Mouse (Mus musculus): ENCODE measurements around the gene Gm43738.

DNA sequence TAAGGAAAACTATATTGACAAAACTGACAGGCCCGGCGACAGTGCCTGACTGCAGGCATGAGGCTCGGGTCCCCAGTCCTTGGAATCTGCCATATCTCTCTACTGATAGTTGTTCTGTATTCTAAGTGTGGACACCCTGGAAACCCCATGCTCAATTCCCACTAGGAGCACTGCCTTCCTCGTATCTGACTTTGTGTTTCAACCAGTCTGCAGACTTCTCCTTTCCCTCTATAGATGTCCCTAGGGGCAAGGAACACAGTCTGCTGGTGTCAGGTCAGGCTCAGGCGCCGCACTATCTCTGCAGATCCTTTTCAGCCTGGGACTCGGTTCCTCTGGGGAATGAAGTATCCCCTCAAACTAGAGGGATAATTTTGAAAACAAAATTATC is 32.2 kb upstream of the Gm43738 start:
- TF ChIP-seq CTCF (conservative IDR thresholded peaks at IDR 0.05; ENCODE audit: insufficient read depth, insufficient read length, low read depth, low read length) (no peak), POLR2A (IDR thresholded peaks at IDR 0.05; ENCODE audit: low read depth, low read length) (no peak)

Measured in kidney, adult 2 months (tissue).